Mouse (Mus musculus): Measurements from ENCODE around the gene Mdga2. TPM values are rescaled to one million over a fixed set of nuclear protein-coding genes. Genes with fewer than 3 reads are reported as not detected.

The Mdga2 gene
- polyA plus RNA-seq, 1 experiment from 2014 or later = 3.7 TPM

DNA sequence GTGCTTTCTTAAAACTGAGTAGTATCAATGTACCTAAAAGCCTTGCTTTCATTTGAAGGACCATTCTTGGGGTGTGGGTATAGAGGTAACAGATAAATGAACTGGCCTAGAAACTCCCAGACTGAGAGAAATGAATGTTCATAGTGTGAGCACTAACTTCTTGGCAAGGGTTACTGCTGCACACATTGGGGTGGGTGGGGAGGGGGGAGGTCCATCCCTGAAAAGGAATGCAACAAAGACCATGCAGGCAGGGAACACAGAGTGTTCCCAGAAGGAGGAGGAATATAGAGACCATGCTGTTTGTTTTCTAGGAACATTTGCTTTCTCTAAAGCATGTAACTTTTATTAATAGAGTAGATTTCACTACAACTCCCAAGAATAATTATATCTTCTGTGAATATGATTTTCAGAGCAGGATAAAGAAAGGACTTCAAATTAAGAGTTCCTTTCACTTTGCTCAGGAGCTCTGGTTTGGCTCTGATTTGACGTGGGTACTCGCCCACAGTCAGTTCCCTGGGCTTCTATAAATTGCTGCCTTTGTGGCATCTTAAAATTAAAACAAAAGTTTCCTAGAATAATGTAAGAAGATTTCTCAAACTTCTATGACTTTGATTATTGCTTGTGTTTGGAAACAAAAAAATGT is 666.0 kb downstream of the Mdga2 start:
- Histone ChIP-seq H3K9ac (ENCODE audit: low read length) (no peak overlapping the region), H3K27me3 (ENCODE audit: control insufficient read depth, insufficient read depth, low read length) (no peaks in the 10 kb centered on the region), H3K4me2 (ENCODE audit: low read depth) (no peak overlapping the region), H3K36me3 (ENCODE audit: control insufficient read depth, insufficient read depth, low read length) (no peaks in the 10 kb centered on the region), H3K9me3 (ENCODE audit: control insufficient read depth, low read length) (no peaks in the 10 kb centered on the region), H3K4me1 (ENCODE audit: control insufficient read depth, insufficient read depth, low read length) (no peaks in the 10 kb centered on the region), H3K4me3 (ENCODE audit: low read depth, low read length) (no peak overlapping the region), H3K27ac (ENCODE audit: low read depth, low read length) (no peak overlapping the region)
- no peak for ATAC-seq (ENCODE audit: insufficient read depth, low FRiP score, low TSS enrichment)
- DNase-seq (ENCODE audit: low spot score) = no peak
- 87% methylated on average over 2 of the region's 2 CpGs for WGBS

- no peaks in the 10 kb centered on the region for H3K4me1 ChIP-seq (ENCODE audit: control insufficient read depth, insufficient read depth, low read length)
- H3K4me2 ChIP-seq (ENCODE audit: low read depth) = no peak overlapping the region
- DNase-seq (ENCODE audit: low spot score) = no peak
- H3K4me3 ChIP-seq (ENCODE audit: low read depth, low read length) = no peak overlapping the region
- H3K9ac ChIP-seq (ENCODE audit: low read length) = no peak overlapping the region
- H3K36me3 ChIP-seq (ENCODE audit: control insufficient read depth, insufficient read depth, low read length) = no peaks in the 10 kb centered on the region
- no peak overlapping the region for H3K27ac ChIP-seq (ENCODE audit: low read depth, low read length)
- WGBS = 32% methylated on average over 2 of the region's 2 CpGs
- H3K9me3 ChIP-seq (ENCODE audit: control insufficient read depth, low read length) = no peaks in the 10 kb centered on the region
- no peak for ATAC-seq (ENCODE audit: insufficient read depth, low FRiP score, low TSS enrichment)
- H3K27me3 ChIP-seq (ENCODE audit: control insufficient read depth, insufficient read depth, low read length) = no peaks in the 10 kb centered on the region
Observed at GRCm38 (mm10) chr12:66524973-66525372, 697.4 kb downstream of the Mdga2 start.

DNA sequence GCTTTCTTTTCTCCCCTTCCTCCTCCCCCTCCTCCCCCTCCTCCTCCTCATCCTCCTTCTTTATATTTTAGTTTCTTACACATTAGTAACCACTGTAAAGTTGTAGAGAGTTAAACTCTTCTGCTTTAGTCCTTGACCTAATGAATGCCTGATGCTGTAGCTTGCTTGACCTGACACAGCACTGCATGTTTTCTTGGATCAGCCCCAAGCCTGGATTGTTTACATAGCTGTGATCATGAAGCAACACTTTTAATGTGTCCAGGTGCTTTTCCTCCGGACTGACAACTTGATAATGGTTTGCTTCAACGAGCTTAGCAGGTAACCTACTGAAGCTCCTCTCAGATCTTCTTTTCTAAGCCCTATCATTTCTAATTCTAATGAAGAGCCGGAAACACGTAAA is 723.1 kb downstream of the Mdga2 start:
- H3K4me1 ChIP-seq (ENCODE audit: control insufficient read depth, insufficient read depth, low read length) = no peaks in the 10 kb centered on the region
- H3K9ac ChIP-seq (ENCODE audit: low read length) = no peak overlapping the region
- no peak overlapping the region for H3K27ac ChIP-seq (ENCODE audit: low read depth, low read length)
- H3K27me3 ChIP-seq (ENCODE audit: control insufficient read depth, insufficient read depth, low read length) = no peaks in the 10 kb centered on the region
- H3K36me3 ChIP-seq (ENCODE audit: control insufficient read depth, insufficient read depth, low read length) = no peaks in the 10 kb centered on the region
- no peak overlapping the region for H3K4me3 ChIP-seq (ENCODE audit: low read depth, low read length)
- no peak overlapping the region for H3K4me2 ChIP-seq (ENCODE audit: low read depth)
- H3K9me3 ChIP-seq (ENCODE audit: control insufficient read depth, low read length) = no peaks in the 10 kb centered on the region
- DNase-seq (ENCODE audit: low spot score) = no peak
- ATAC-seq (ENCODE audit: insufficient read depth, low FRiP score, low TSS enrichment) = no peak
- 72% methylated on average over 4 of the region's 4 CpGs for WGBS

- DNase-seq (ENCODE audit: low spot score) (peak; percentile 38), ATAC-seq (ENCODE audit: insufficient read depth, low FRiP score, low TSS enrichment) (peak; percentile 75)
- H3K4me1 ChIP-seq (ENCODE audit: control insufficient read depth, insufficient read depth, low read length) = no peaks in the 10 kb centered on the region
- no peak overlapping the region for H3K4me3 ChIP-seq (ENCODE audit: low read depth, low read length)
- 40% methylated on average over 4 of the region's 4 CpGs for WGBS
- no peak overlapping the region for H3K9ac ChIP-seq (ENCODE audit: low read length)
- no peak overlapping the region for H3K4me2 ChIP-seq (ENCODE audit: low read depth)
- no peaks in the 10 kb centered on the region for H3K9me3 ChIP-seq (ENCODE audit: control insufficient read depth, low read length)
- H3K36me3 ChIP-seq (ENCODE audit: control insufficient read depth, insufficient read depth, low read length) = no peaks in the 10 kb centered on the region
- no peaks in the 10 kb centered on the region for H3K27me3 ChIP-seq (ENCODE audit: control insufficient read depth, insufficient read depth, low read length)
- no peak overlapping the region for H3K27ac ChIP-seq (ENCODE audit: low read depth, low read length)
Observed at GRCm38 (mm10) chr12:66470868-66471267, 751.5 kb downstream of the Mdga2 start.

DNA sequence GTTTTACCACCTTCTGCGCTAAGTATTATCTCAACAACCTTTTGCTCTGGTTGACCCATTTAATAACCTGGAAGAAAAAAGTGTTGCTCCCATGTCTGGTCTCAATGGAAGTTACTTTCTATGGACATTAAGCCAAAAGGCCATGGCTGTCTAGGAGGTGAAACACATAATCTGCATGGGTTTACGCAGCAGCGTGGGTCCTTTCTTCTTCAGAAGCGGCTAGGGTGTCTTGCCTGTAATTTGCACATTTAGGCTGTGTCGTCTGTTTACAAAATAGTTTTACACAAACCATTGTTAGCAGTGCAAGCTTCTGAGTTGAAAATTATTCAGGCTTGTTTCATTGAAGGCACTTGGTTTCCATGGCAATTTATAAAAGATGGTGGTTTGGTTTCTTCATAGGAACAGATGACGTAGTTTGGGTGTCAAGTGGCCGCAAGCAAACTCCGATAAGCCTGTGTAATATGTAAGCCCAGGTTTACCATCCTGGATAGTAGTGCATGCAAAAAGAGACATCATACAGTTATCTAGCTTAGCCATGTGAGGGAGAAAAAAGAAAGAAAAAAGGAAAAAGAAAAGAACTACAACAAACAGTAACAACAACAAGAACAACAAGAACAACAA is 752.0 kb downstream of the Mdga2 start:
- 0 out of 2 replicates have a peak overlapping the region, but pooled peaks have one; percentile 29 for H3K27ac ChIP-seq (ENCODE audit: low read depth, low read length)
- peak overlapping the region; percentile 1; the same call in 1 of the 2 replicates for H3K4me2 ChIP-seq (ENCODE audit: low read depth)
- ATAC-seq (ENCODE audit: insufficient read depth, low FRiP score, low TSS enrichment) (peak; percentile 85), DNase-seq (ENCODE audit: low spot score) (peak; percentile 34)
- no peaks in the 10 kb centered on the region for H3K36me3 ChIP-seq (ENCODE audit: control insufficient read depth, insufficient read depth, low read length)
- H3K4me3 ChIP-seq (ENCODE audit: low read depth, low read length) = no peak overlapping the region
- no peaks in the 10 kb centered on the region for H3K27me3 ChIP-seq (ENCODE audit: control insufficient read depth, insufficient read depth, low read length)
- H3K9ac ChIP-seq (ENCODE audit: low read length) = no peak overlapping the region
- WGBS = 50% methylated on average over 8 of the region's 8 CpGs
- H3K4me1 ChIP-seq (ENCODE audit: control insufficient read depth, insufficient read depth, low read length) = no peaks in the 10 kb centered on the region
- no peaks in the 10 kb centered on the region for H3K9me3 ChIP-seq (ENCODE audit: control insufficient read depth, low read length)

DNA sequence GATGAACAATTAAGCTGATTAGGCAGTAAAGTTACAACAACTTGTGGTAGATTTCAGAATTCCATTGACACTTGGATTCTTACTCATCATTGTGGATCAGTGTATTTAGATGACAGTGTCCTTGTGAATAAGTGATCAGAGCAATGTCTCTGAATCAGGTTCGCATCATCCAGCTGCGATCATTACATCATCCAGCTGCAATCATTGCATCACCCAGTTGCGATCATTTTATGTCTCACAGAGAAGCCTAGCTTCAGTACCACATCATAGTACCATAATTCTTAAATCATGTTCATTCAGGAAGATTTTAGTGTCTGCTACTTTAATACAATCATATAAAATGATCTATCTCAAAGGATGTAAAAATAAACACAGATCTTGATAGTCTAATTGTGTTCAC is 756.8 kb downstream of the Mdga2 start:
- DNase-seq (ENCODE audit: low spot score) (no peak), ATAC-seq (ENCODE audit: insufficient read depth, low FRiP score, low TSS enrichment) (no peak)
- 96% methylated on average over 3 of the region's 3 CpGs for WGBS
- Histone ChIP-seq H3K4me2 (ENCODE audit: low read depth) (no peak overlapping the region), H3K27ac (ENCODE audit: low read depth, low read length) (no peak overlapping the region), H3K4me1 (ENCODE audit: control insufficient read depth, insufficient read depth, low read length) (no peaks in the 10 kb centered on the region), H3K9ac (ENCODE audit: low read length) (no peak overlapping the region), H3K27me3 (ENCODE audit: control insufficient read depth, insufficient read depth, low read length) (no peaks in the 10 kb centered on the region), H3K9me3 (ENCODE audit: control insufficient read depth, low read length) (no peaks in the 10 kb centered on the region), H3K36me3 (ENCODE audit: control insufficient read depth, insufficient read depth, low read length) (no peaks in the 10 kb centered on the region), H3K4me3 (ENCODE audit: low read depth, low read length) (no peak overlapping the region)

DNA sequence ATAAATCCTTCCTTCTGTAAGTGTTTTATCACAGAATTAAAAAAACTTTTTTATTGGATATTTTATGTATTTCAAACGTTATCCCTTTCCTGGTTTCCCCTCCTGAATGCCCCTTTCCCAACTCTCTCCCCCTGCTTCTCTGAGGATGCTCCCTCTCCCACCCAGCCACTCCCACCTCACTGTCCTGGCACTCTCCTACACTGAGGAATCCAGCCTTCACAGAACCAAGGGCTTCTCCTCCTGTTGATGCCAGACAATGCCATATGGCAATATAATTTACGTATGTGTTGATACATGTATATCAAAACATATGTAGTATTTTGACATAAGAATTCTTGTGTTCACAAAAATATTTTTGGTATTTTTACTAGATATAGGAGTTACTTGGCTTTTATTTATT is 779.0 kb downstream of the Mdga2 start:
- ATAC-seq (ENCODE audit: insufficient read depth, low FRiP score, low TSS enrichment) (no peak), DNase-seq (ENCODE audit: low spot score) (no peak)
- Histone ChIP-seq H3K4me3 (ENCODE audit: low read depth, low read length) (no peak overlapping the region), H3K27ac (ENCODE audit: low read depth, low read length) (no peak overlapping the region), H3K4me2 (ENCODE audit: low read depth) (no peak overlapping the region), H3K27me3 (ENCODE audit: control insufficient read depth, insufficient read depth, low read length) (no peaks in the 10 kb centered on the region), H3K9me3 (ENCODE audit: control insufficient read depth, low read length) (no peaks in the 10 kb centered on the region), H3K36me3 (ENCODE audit: control insufficient read depth, insufficient read depth, low read length) (no peaks in the 10 kb centered on the region), H3K9ac (ENCODE audit: low read length) (no peak overlapping the region), H3K4me1 (ENCODE audit: control insufficient read depth, insufficient read depth, low read length) (no peaks in the 10 kb centered on the region)
- WGBS = 52% methylated on average over 2 of the region's 2 CpGs

Data from neural tube, embryonic 11.5 days (tissue).